Mouse (Mus musculus) urinary bladder, adult 18-20 months (tissue): ENCODE results near the gene Vmn1r118.
"Not testable (repeated sequence)": the region's sequence is repeated elsewhere in the genome, so short reads cannot be mapped to it uniquely, and the experiment has no call there.

Source experiments
- DNase-seq, 2 experiments: peaks; one replicate each; pipeline ENCODE4 v3.0.0; 2022; ENCODE audit warnings: low spot score in 2 of 2, mixed read lengths in 2 of 2

Vmn1r118 gene

GRCm38 (mm10) chr7:20912247-20912646 lies at the start of gene Vmn1r118:
Gene Vmn1r118, minus strand, starts transcription at chr7:20912347.
- DNase-seq, result not testable (repeated sequence)

- DNase-seq, result not testable (repeated sequence)
These were observed 28.1 kb downstream of the Vmn1r118 start, which contains the start of gene Vmn1r117 for GRCm38 (mm10) chr7:20884021-20884420. Gene Vmn1r117, minus strand, starts transcription at chr7:20884121.

- DNase-seq, result not testable (repeated sequence)
These were observed 40.2 kb downstream of the Vmn1r118 start, which contains the start of gene Vmn1r116 for GRCm38 (mm10) chr7:20871956-20872355. Gene Vmn1r116, plus strand, starts transcription at chr7:20872256.
